Mouse (Mus musculus): ENCODE results near the gene Zfp12. TPM values are rescaled to one million over a fixed set of nuclear protein-coding genes. Genes with fewer than 3 reads are reported as not detected.

The Zfp12 gene
- total and polyA plus RNA-seq, 3 experiments: 12.8 to 18.8 (median 13.1) TPM

- H3K4me3 ChIP-seq (replicated peaks in 1 of 3; ENCODE audit: low read depth in 2 of 3, low read length in 2 of 3, poor library complexity in 1 of 3): no peak overlapping the region
- no peak for TF ChIP-seq TCF12 (IDR thresholded peaks at IDR 0.05; ENCODE audit: low read depth, low read length)
- no peak for TF ChIP-seq JUN (IDR thresholded peaks at IDR 0.05; ENCODE audit: insufficient read depth, low read depth, low read length)
- TF ChIP-seq GABPA (IDR thresholded peaks at IDR 0.05; ENCODE audit: insufficient replicate concordance, low read depth, low read length): no peak
- TF ChIP-seq MYC (IDR thresholded peaks at IDR 0.05; ENCODE audit: low read depth, low read length): no peak
- TF ChIP-seq MAFK (IDR thresholded peaks at IDR 0.05; ENCODE audit: insufficient replicate concordance, low read length): no peak
- TF ChIP-seq RCOR1 (conservative IDR thresholded peaks at IDR 0.05; ENCODE audit: low read depth, low read length): no peak
- no peak for TF ChIP-seq POLR2A (IDR thresholded peaks at IDR 0.05; ENCODE audit: low read depth, low read length)
- TF ChIP-seq BHLHE40 (IDR thresholded peaks at IDR 0.05; ENCODE audit: low read depth, low read length): no peak
- TF ChIP-seq TBP (conservative IDR thresholded peaks at IDR 0.05; ENCODE audit: low read depth, low read length): no peak
- no peak for TF ChIP-seq UBTF (IDR thresholded peaks at IDR 0.05; ENCODE audit: low read depth, low read length)
- TF ChIP-seq ETS1 (conservative IDR thresholded peaks at IDR 0.05; ENCODE audit: low read depth, low read length): no peak
- no peak for TF ChIP-seq KAT2A (IDR thresholded peaks at IDR 0.05; ENCODE audit: insufficient replicate concordance, low read length)
- no peak for TF ChIP-seq SMC3 (IDR thresholded peaks at IDR 0.05; ENCODE audit: low read depth, low read length)
- no peak for TF ChIP-seq SIN3A (IDR thresholded peaks at IDR 0.05; ENCODE audit: low read length)
- TF ChIP-seq USF1 (IDR thresholded peaks at IDR 0.05; ENCODE audit: low read depth, low read length): no peak
- no peak overlapping the region for H3K27ac ChIP-seq (ENCODE audit: insufficient read depth, low read depth)
- no peaks in the 10 kb centered on the region for H3K27me3 ChIP-seq (replicated peaks)
- H3K9ac ChIP-seq (ENCODE audit: insufficient read depth, low read depth): no peak overlapping the region
- peaks cover 8 to 11% of the 10 kb centered on the region in 2 experiments for H3K4me1 ChIP-seq (ENCODE audit: control insufficient read depth in 1 of 2, insufficient read depth in 2 of 2)
- no peaks in the 10 kb centered on the region for H3K9me3 ChIP-seq (replicated peaks; ENCODE audit: low read length)
- H3K36me3 ChIP-seq (replicated peaks in 1 of 2; ENCODE audit: control insufficient read depth in 1 of 2, insufficient read depth in 1 of 2, low read length in 1 of 2): peaks cover 8 to 50% of the 10 kb centered on the region in 2 experiments
- H3K4me2 ChIP-seq (ENCODE audit: insufficient read depth, low read depth, poor library complexity, severe bottlenecking): no peak overlapping the region
- dilution Hi-C loops (cut with MboI; ENCODE audit: extremely low pct_ligation_motif_present, extremely low pct_unique_long_range_greater_than_20kb, low sequenced_read_pairs) (no loop called here), in situ Hi-C loops (cut with MboI; ENCODE audit: low pct_ligation_motif_present, low pct_unique_long_range_greater_than_20kb, low sequenced_read_pairs) (no loop called here)
- no peaks in the 10 kb centered on the region for H3K79me2 ChIP-seq (replicated peaks; ENCODE audit: control insufficient read depth, extremely low read depth, insufficient read depth, poor library complexity, severe bottlenecking)
- DNase-seq (ENCODE audit: extremely low read depth): no peak
These were observed 29.7 kb downstream of the Zfp12 start for GRCm38 (mm10) chr5:143264689-143265088.

DNA sequence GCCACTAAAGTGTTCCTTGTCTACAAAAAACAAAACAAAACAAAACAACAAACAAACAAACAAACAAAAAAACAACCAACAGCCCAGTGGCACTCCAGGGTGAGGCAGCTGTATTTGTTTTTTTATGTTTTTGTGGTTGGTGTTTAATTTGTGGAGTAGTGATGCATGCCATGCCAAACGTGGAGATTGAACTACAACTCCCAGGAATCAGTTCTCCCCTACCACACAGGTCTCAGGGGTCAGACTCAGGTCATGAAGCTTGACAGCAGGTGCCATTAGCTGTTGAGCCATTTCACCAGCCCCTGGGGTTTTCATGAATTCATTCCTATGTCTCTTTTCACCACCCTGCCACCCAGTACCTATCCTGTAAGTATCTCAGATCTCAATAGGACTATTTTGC, 30.4 kb downstream of the Zfp12 start:
- Histone ChIP-seq H3K36me3 (replicated peaks in 1 of 2; ENCODE audit: control insufficient read depth in 1 of 2, insufficient read depth in 1 of 2, low read length in 1 of 2) (peaks cover 8 to 43% of the 10 kb centered on the region in 2 experiments), H3K9me3 (replicated peaks; ENCODE audit: low read length) (no peaks in the 10 kb centered on the region)
- dilution Hi-C loops (cut with MboI; ENCODE audit: extremely low pct_ligation_motif_present, extremely low pct_unique_long_range_greater_than_20kb, low sequenced_read_pairs): no loop called here

More for the DNA sequence above, 30.4 kb downstream of the Zfp12 start:
- Histone ChIP-seq H3K27me3 (replicated peaks) (no peaks in the 10 kb centered on the region), H3K9ac (ENCODE audit: insufficient read depth, low read depth) (no peak overlapping the region), H3K4me3 (replicated peaks in 1 of 3; ENCODE audit: low read depth in 2 of 3, low read length in 2 of 3, poor library complexity in 1 of 3) (no peak overlapping the region), H3K4me2 (ENCODE audit: insufficient read depth, low read depth, poor library complexity, severe bottlenecking) (no peak overlapping the region), H3K79me2 (replicated peaks; ENCODE audit: control insufficient read depth, extremely low read depth, insufficient read depth, poor library complexity, severe bottlenecking) (no peaks in the 10 kb centered on the region), H3K27ac (ENCODE audit: insufficient read depth, low read depth) (no peak overlapping the region), H3K4me1 (ENCODE audit: control insufficient read depth in 1 of 2, insufficient read depth in 2 of 2) (peaks cover 8 to 12% of the 10 kb centered on the region in 2 experiments)
- TF ChIP-seq NELFE (IDR thresholded peaks at IDR 0.05; ENCODE audit: low read depth, low read length) (no peak), GABPA (IDR thresholded peaks at IDR 0.05; ENCODE audit: insufficient replicate concordance, low read depth, low read length) (no peak), CHD1 (IDR thresholded peaks at IDR 0.05; ENCODE audit: low read depth, low read length) (no peak), ETS1 (conservative IDR thresholded peaks at IDR 0.05; ENCODE audit: low read depth, low read length) (no peak), HCFC1 (IDR thresholded peaks at IDR 0.05; ENCODE audit: low read depth, low read length) (peak; percentile 53), ZNF384 (IDR thresholded peaks at IDR 0.05; ENCODE audit: low read depth, low read length) (no peak), PAX5 (IDR thresholded peaks at IDR 0.05; ENCODE audit: low read length) (no peak)
- in situ Hi-C loops (cut with MboI; ENCODE audit: low pct_ligation_motif_present, low pct_unique_long_range_greater_than_20kb, low sequenced_read_pairs): no loop called here
- no peak for DNase-seq (ENCODE audit: extremely low read depth)
